Mouse (Mus musculus) gastrocnemius, postnatal 14 days (tissue): ENCODE results near the gene Olfr111. TPM values are rescaled to one million over a fixed set of nuclear protein-coding genes. Genes with fewer than 3 reads are reported as not detected.
"Not testable (repeated sequence)": the region's sequence is repeated elsewhere in the genome, so short reads cannot be mapped to it uniquely, and the experiment has no call there.

Source experiments
- DNase-seq: peaks from one replicate; pipeline ENCODE4 v3.0.0; 2021; ENCODE audit warnings: mixed read lengths
- intact Hi-C: fragments of 180-260 bp; cut with DNase I; formaldehyde crosslinking; loops from one replicate; pipeline ENCODE4 v1.15.1; 2025; ENCODE audit warnings: low total_unique reads
- long read RNA-seq, 2 experiments: library from polyadenylated mRNA; stranded (forward); transcript quantifications; one replicate each; pipeline ENCODE4 v2.0.0; 2021
- total RNA-seq, 2 experiments: library from RNA; stranded (reverse); gene quantifications; 2 replicates each; pipeline ENCODE4 v1.2.3; 2021

The Olfr111 gene
- total RNA-seq: not detected
- long read RNA-seq, experiment 1: 0 reads
- long read RNA-seq, experiment 2: 0 reads

GRCm38 (mm10) chr17:37507730-37508129 is at the start of gene Olfr111:
Gene Olfr111, plus strand, starts transcription at chr17:37508030.
- intact Hi-C loops: no loop called here
- DNase-seq: no peak

GRCm38 (mm10) chr17:37458616-37459015 is 49.2 kb upstream of the Olfr111 start, which contains the start of gene Olfr109:
Gene Olfr109, plus strand, starts transcription at chr17:37458916.
- intact Hi-C loops: no loop called here
- no peak for DNase-seq

DNA sequence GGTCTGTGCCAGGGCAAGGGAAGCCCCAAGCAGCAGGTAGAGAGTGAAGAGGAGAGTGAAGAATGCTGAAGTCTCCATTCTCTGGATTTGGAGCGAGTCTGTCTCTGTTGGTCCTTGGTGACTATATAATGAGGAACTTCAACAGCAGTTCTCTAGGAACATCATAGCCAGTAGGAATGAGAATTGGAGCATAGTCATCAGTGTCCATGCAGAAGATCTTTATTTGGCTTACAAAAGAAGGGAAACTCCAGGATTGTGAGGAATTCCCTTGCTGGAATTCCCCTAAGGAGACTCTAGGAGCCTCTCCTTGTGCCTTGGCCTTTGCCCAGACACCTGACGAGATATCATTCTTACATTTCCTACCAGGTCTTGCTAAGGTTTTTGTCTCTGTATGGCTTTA is 24.4 kb upstream of the Olfr111 start, which contains the start of gene H2-M2:
TSS of gene H2-M2 (minus strand) at position 101 of the 400 bp plus-strand sequence.
- no peak for DNase-seq
- intact Hi-C loops: no loop called here

GRCm38 (mm10) chr17:37491930-37492518 is 15.8 kb upstream of the Olfr111 start, which contains the start of gene Olfr110:
Gene Olfr110, plus strand, starts transcription at chr17:37492468.
- intact Hi-C loops: no loop called here
- DNase-seq: no peak

GRCm38 (mm10) chr17:37524612-37525011 is 16.8 kb downstream of the Olfr111 start:
- intact Hi-C loops: not testable (repeated sequence)

DNA sequence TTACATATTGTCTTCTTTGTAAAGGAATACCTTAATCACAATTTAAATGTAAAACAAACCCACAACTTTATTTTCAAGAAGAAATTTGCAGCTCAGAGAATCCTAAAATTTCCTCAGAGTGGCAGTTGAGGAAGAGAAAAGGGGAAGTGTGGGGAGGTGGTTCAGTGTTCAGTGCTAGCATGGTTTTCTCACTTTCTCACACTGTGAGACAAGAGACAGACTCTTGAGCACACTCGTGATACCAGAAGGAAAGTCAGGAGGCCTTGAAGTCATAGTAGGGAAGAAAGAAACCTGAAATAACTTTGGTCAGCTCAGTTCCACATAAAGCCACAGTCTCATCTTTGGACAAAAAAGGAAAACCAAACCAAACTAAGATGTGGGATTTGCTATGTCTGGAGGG is 17.6 kb downstream of the Olfr111 start:
- intact Hi-C loops, DNase-seq: not testable (repeated sequence)

More at GRCm38 (mm10) chr17:37524612-37525011, 16.8 kb downstream of the Olfr111 start:
- DNase-seq: not testable (repeated sequence)

GRCm38 (mm10) chr17:37535173-37535572 is 27.3 kb downstream of the Olfr111 start:
- intact Hi-C loops: no loop called here
- DNase-seq: no peak

- intact Hi-C loops, DNase-seq: not testable (repeated sequence)
Observed at GRCm38 (mm10) chr17:37538416-37538815, 30.6 kb downstream of the Olfr111 start.

GRCm38 (mm10) chr17:37541454-37542119 is 33.8 kb downstream of the Olfr111 start:
- DNase-seq: no peak

DNA sequence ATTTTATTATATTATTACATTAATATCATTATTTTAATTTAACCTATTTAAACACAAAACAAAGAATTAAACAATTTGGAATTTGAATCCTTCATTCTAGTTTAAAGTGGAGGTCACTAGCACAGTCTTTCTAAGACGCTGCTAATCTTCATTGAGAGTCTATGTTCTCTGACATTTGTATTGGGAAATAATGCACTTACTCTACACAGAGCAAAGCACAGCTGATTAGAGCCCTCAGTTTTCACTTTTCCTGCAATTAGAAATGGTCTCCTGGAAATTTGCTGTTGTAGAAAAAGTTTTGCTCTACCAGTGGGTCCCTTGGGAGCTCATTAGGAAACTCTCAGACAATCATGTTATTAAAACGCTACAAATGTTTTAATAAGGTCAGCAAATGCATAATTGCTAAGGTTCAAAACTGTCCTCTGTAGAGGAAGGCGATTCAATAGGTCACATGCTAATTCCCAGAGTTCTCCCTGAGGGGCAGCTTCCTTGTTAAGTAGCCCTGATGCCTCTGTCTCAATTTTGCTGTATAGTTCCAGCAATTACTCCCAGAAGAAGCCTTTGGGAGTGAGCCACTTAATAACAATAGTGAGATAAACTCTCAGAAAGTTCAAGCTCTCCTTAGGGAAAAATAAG is 36.1 kb downstream of the Olfr111 start:
- intact Hi-C loops: no loop called here
- no peak for DNase-seq

More at GRCm38 (mm10) chr17:37541454-37542119, 33.8 kb downstream of the Olfr111 start:
- intact Hi-C loops: no loop called here

DNA sequence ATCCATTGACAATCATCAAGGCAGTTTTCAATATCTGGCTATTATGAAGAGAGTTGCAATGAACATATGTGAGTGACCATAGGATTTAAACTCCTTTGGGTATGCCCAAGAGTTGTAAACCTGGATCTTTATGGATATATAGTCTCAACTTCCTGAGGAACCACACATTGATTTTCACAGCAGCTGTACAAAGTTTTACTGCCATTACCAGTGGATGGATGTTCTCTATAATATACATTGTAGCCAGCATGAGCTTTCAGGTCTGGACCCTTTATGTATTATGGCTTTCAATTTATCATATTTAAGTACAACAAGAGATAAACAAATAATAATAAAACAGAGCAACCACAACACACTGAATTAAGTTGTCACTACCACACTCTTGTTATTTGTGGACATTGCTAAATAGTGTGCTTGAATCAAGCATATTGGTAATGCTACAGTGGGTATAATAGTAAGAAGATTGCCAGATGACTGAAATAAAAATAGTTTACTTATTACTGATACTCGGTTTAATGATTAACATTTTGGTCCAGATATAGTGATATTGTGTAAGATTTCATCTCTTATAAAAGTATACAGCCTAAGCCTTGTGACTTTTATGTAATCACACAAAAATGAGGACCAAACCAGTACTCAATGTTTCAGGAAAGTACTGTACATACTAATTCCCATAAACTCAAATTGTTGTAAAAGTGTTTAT is 51.2 kb downstream of the Olfr111 start:
- intact Hi-C loops: no loop called here
- no peak for DNase-seq

DNA sequence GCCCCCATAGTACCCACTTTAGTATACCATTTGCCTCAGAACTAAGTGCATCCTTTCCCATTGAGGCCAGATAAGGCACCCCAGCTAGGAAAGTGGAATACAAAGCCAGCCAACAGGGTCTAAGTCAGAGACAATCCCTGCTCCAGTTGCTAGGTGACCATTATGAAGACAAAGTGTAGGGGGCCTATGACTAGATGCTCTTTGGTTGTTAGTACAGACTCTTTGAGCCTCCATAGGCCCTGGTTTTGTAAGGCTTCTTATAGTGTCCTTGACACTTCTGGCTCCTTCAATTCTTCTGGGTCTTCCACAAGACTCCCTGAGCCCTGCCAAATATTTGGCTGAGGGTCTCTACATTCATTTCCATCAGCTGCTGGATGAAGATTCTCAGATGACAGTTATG is 61.5 kb downstream of the Olfr111 start, which contains the start of gene Olfr112:
TSS of gene Olfr112 (minus strand) at position 101 of the 400 bp plus-strand sequence.
- DNase-seq: no peak
- intact Hi-C loops: no loop called here

DNA sequence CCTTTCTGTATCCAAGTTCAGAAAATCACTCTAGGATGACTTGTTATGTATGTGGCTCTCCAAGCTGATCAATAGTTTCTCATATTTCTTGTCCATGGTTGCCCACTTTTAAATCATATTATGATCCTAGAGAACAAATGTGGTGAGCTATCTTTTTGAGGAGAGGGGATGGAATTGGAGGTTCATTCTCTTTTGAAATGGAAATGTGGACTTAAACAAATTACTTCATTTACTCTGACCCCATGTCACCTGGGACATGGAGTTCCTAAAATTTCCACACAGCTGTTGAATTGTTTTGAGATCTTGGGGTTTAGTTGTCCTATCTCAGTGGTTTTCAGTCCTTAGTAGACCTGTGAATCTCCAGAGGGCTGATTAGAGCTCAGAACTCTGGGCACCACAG is 69.7 kb downstream of the Olfr111 start, which contains the start of gene Olfr113:
TSS of gene Olfr113 (minus strand) at position 101 of the 400 bp plus-strand sequence.
- intact Hi-C loops: no loop called here
- DNase-seq: no peak

Other genes starting within 250 kb of the Olfr111 start
- not detected for gene Olfr98, start 244.3 kb upstream of the Olfr111 start, total RNA-seq
- gene H2-M3, start 237.8 kb upstream of the Olfr111 start, total RNA-seq: 1 to 10 TPM; 1.3 to 1.6 TPM
- not detected for gene Olfr99, start 224.6 kb upstream of the Olfr111 start, total RNA-seq
- gene Olfr101, start 203.7 kb upstream of the Olfr111 start, total RNA-seq: not detected
- gene Olfr102, start 191.0 kb upstream of the Olfr111 start, total RNA-seq: not detected
- not detected for gene Olfr103, start 168.3 kb upstream of the Olfr111 start, total RNA-seq
- gene Olfr104-ps, start 148.4 kb upstream of the Olfr111 start, total RNA-seq: not detected
- gene Olfr105-ps, start 129.0 kb upstream of the Olfr111 start, total RNA-seq: not detected
- gene Olfr106-ps, start 117.6 kb upstream of the Olfr111 start, total RNA-seq: not detected
- not detected for gene Olfr107, start 108.8 kb upstream of the Olfr111 start, total RNA-seq
- gene Olfr108, start 62.5 kb upstream of the Olfr111 start, total RNA-seq: not detected
- not detected for gene Olfr109, start 49.1 kb upstream of the Olfr111 start, total RNA-seq
- gene H2-M2, start 24.5 kb upstream of the Olfr111 start, total RNA-seq: not detected
- gene Olfr110, start 15.6 kb upstream of the Olfr111 start, total RNA-seq: not detected
- gene Olfr112, start 61.4 kb downstream of the Olfr111 start, total RNA-seq: not detected
- gene Olfr113, start 69.6 kb downstream of the Olfr111 start, total RNA-seq: not detected
- gene Olfr114, start 84.7 kb downstream of the Olfr111 start, total RNA-seq: not detected
- gene Olfr115, start 119.1 kb downstream of the Olfr111 start, total RNA-seq: not detected
- gene Olfr116, start 119.2 kb downstream of the Olfr111 start, total RNA-seq: not detected
- not detected for gene Olfr117, start 155.8 kb downstream of the Olfr111 start, total RNA-seq
- not detected for gene Olfr118, start 159.0 kb downstream of the Olfr111 start, total RNA-seq
- gene Olfr119, start 188.5 kb downstream of the Olfr111 start, total RNA-seq: not detected
- gene Olfr120, start 213.8 kb downstream of the Olfr111 start, total RNA-seq: not detected
- gene Olfr121, start 240.8 kb downstream of the Olfr111 start, total RNA-seq: not detected